Mouse (Mus musculus): ENCODE results near the gene Srbd1. TPM values are rescaled to one million over a fixed set of nuclear protein-coding genes. Genes with fewer than 3 reads are reported as not detected.

Gene Srbd1
- polyA plus RNA-seq, 1 experiment = 2.9 TPM

DNA sequence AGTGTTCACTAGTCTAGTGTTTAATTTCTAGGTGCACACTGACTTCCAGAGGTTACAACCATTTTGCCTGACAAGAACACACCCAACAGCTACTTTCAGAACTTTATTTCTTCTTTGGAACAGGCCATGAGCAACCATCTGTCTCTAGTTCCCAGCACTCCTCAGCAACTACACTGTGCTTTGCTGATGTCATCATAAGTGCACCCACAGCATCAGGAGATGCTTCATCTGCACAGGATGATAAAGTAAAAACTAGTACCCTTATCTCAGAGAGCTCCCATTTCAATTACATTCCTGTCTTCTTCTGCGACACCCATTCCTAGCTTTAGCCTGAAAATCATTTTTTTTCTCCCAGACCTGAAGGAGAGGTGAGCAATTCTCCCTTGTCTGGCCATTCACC lies 51.9 kb downstream of the Srbd1 start:
- no peak for TF ChIP-seq CTCF (IDR thresholded peaks at IDR 0.05; ENCODE audit: insufficient read depth, low read length)
- TF ChIP-seq POLR2A (IDR thresholded peaks at IDR 0.05; ENCODE audit: borderline replicate concordance, extremely low read depth, low read depth, low read length) = no peak
- Histone ChIP-seq H3K4me1 (ENCODE audit: control insufficient read depth, insufficient read depth, low read length) (no peaks in the 10 kb centered on the region), H3K4me3 (replicated peaks; ENCODE audit: extremely low read depth, low read depth, low read length) (no peak overlapping the region)
- WGBS = 98% methylated on average over 1 of the region's 1 CpGs
- DNase-seq = no peak

- Histone ChIP-seq H3K4me1 (ENCODE audit: control insufficient read depth, insufficient read depth, low read length) (no peaks in the 10 kb centered on the region), H3K4me3 (replicated peaks; ENCODE audit: extremely low read depth, low read depth, low read length) (no peak overlapping the region)
- WGBS = 75% methylated on average over 1 of the region's 1 CpGs
- no peak for TF ChIP-seq CTCF (IDR thresholded peaks at IDR 0.05; ENCODE audit: insufficient read depth, low read length)
- TF ChIP-seq POLR2A (IDR thresholded peaks at IDR 0.05; ENCODE audit: borderline replicate concordance, extremely low read depth, low read depth, low read length) = no peak
- DNase-seq = no peak
Measured at GRCm38 (mm10) chr17:86091631-86092030, 53.3 kb downstream of the Srbd1 start.

DNA sequence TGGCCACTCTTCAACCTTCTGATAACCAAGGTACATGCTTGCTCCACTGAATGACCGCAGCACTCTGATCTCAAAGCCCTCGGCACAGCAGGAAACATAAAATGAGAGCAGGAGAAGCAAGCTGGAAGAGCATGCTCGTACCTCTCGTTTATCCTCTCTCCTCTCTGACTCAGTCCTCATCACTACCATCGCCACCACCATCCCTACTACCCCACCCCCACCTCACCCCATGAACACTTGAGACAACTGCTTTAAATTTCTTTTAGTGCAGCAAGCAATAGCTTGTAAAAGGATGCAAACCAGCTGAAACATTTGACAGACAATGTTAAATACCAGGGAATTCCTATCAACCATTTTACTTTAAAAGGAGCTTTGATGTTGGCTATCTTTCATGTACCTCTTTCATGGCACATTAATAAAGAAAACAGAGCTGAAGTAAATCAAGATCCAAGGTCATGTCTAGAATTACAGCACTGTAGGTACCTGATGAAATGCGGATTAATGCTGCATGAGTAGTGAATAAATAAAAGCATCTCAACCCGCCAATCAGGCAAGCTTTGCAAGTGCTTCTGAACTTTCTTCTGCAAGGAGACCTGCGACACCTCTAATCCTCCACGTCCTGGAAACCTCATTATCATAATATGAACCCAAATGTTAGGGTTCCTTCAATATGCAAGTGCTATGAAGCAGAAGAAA lies 54.9 kb downstream of the Srbd1 start:
- Histone ChIP-seq H3K4me3 (replicated peaks; ENCODE audit: extremely low read depth, low read depth, low read length) (no peak overlapping the region), H3K4me1 (ENCODE audit: control insufficient read depth, insufficient read depth, low read length) (peaks cover 2% of the 10 kb centered on the region; the same call in 1 of the 2 replicates)
- TF ChIP-seq CTCF (IDR thresholded peaks at IDR 0.05; ENCODE audit: insufficient read depth, low read length) (no peak), POLR2A (IDR thresholded peaks at IDR 0.05; ENCODE audit: borderline replicate concordance, extremely low read depth, low read depth, low read length) (no peak)
- WGBS = 80% methylated on average over 9 of the region's 9 CpGs
- no peak for DNase-seq

DNA sequence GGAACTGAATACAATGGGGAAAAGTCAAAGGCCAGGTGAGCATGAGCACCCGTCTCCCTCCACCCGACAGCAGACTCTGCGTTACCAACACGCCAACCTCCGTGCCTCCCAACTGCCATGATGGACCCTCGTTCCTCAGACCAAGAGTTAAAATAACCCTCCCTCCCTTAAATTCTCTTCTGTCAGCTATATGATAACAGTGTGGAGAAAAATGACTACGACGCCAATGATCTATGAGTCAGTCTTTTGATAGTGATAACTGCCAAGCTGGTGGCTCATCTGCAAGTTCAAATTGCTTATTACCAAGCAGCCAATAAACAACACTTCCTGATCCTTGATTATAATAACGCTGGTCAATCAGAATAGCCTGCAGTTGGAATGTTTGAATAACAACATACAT lies 57.1 kb downstream of the Srbd1 start:
- WGBS = 86% methylated on average over 9 of the region's 9 CpGs
- DNase-seq = no peak
- Histone ChIP-seq H3K4me1 (ENCODE audit: control insufficient read depth, insufficient read depth, low read length) (peaks cover 2% of the 10 kb centered on the region; the same call in 1 of the 2 replicates), H3K4me3 (replicated peaks; ENCODE audit: extremely low read depth, low read depth, low read length) (no peak overlapping the region)
- TF ChIP-seq POLR2A (IDR thresholded peaks at IDR 0.05; ENCODE audit: borderline replicate concordance, extremely low read depth, low read depth, low read length) = no peak
- no peak for TF ChIP-seq CTCF (IDR thresholded peaks at IDR 0.05; ENCODE audit: insufficient read depth, low read length)

DNA sequence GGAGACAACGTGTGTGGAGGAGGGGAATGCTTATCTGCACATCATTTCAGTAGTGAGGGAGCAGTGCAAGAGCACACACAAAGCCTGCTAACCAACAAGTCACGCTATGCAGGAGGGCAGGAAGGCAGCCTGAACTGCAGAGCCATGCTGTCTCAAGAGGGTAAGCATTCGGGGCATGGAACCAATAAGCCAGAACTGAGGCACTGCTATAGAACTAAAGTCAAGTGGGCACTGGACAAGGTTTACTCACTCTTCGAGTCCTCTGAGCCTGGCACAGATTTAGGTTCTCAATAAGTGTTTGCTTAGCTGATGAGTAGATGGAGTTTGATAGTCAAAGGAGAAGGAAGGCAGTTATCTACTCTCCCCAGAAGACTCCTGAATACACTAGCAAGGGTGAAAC lies 58.8 kb downstream of the Srbd1 start:
- WGBS = 65% methylated on average over 4 of the region's 4 CpGs
- DNase-seq = no peak
- TF ChIP-seq CTCF (IDR thresholded peaks at IDR 0.05; ENCODE audit: insufficient read depth, low read length) (no peak), POLR2A (IDR thresholded peaks at IDR 0.05; ENCODE audit: borderline replicate concordance, extremely low read depth, low read depth, low read length) (no peak)
- no peak overlapping the region for H3K4me3 ChIP-seq (replicated peaks; ENCODE audit: extremely low read depth, low read depth, low read length)
- H3K4me1 ChIP-seq (ENCODE audit: control insufficient read depth, insufficient read depth, low read length) = peaks cover 2% of the 10 kb centered on the region; the same call in 1 of the 2 replicates

GRCm38 (mm10) chr17:86083207-86083606 lies 61.8 kb downstream of the Srbd1 start:
- no peak for DNase-seq
- no peak for TF ChIP-seq CTCF (IDR thresholded peaks at IDR 0.05; ENCODE audit: insufficient read depth, low read length)
- no peak for TF ChIP-seq POLR2A (IDR thresholded peaks at IDR 0.05; ENCODE audit: borderline replicate concordance, extremely low read depth, low read depth, low read length)
- Histone ChIP-seq H3K4me3 (replicated peaks; ENCODE audit: extremely low read depth, low read depth, low read length) (no peak overlapping the region), H3K4me1 (ENCODE audit: control insufficient read depth, insufficient read depth, low read length) (peaks cover 2% of the 10 kb centered on the region; the same call in 1 of the 2 replicates)
- 51% methylated on average over 7 of the region's 7 CpGs for WGBS

- H3K4me3 ChIP-seq (replicated peaks; ENCODE audit: extremely low read depth, low read depth, low read length) = no peak overlapping the region
- H3K4me1 ChIP-seq (ENCODE audit: control insufficient read depth, insufficient read depth, low read length) = no peaks in the 10 kb centered on the region
- no peak for TF ChIP-seq CTCF (IDR thresholded peaks at IDR 0.05; ENCODE audit: insufficient read depth, low read length)
- TF ChIP-seq POLR2A (IDR thresholded peaks at IDR 0.05; ENCODE audit: borderline replicate concordance, extremely low read depth, low read depth, low read length) = no peak
- 74% methylated on average over 11 of the region's 11 CpGs for WGBS
- no peak for DNase-seq
Measured at GRCm38 (mm10) chr17:86078060-86078459, 66.9 kb downstream of the Srbd1 start.

DNA sequence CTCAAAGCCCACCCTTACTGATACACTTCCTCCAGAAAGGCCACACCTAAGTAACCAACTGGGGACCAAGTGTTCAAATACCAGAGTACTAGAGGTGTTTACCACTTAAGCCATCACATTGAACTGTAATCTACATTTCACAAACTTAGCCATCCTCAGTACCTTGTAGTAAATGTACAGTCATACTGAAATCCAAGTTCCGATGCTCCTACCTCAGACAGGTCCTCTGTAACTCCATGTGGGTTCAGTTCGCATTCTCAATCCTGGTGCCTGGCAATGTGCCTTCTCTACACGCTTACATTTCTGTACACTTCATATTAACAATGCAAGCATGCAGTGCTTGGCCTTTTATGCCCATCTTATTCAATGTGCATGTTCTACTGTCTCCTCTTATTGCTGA lies 77.5 kb downstream of the Srbd1 start:
- H3K4me3 ChIP-seq (replicated peaks; ENCODE audit: extremely low read depth, low read depth, low read length) = no peak overlapping the region
- TF ChIP-seq CTCF (IDR thresholded peaks at IDR 0.05; ENCODE audit: insufficient read depth, low read length) = no peak
- no peak for TF ChIP-seq POLR2A (IDR thresholded peaks at IDR 0.05; ENCODE audit: borderline replicate concordance, extremely low read depth, low read depth, low read length)
- WGBS = 91% methylated on average over 3 of the region's 3 CpGs
- DNase-seq = no peak
- no peaks in the 10 kb centered on the region for H3K4me1 ChIP-seq (ENCODE audit: control insufficient read depth, insufficient read depth, low read length)

DNA sequence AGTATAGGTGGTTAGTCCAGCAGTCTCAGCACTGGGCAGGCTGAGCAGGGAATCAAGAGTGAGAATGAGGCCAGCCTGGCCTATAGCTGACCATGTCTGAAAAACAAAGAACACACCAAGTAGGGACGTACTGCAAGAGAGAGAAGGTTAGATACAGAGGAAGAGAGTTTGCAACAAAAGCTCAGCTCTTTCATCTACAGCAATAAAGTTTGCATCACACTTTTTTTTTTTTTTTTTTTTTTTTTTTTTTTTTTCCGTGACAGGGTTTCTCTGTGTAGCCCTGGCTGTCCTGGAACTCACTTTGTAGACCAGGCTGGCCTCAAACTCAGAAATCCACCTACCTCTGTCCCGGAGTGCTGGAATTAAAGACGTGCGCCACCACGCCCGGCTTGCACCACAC lies 79.1 kb downstream of the Srbd1 start:
- no peak overlapping the region for H3K4me3 ChIP-seq (replicated peaks; ENCODE audit: extremely low read depth, low read depth, low read length)
- no peak for DNase-seq
- 86% methylated on average over 7 of the region's 7 CpGs for WGBS
- TF ChIP-seq POLR2A (IDR thresholded peaks at IDR 0.05; ENCODE audit: borderline replicate concordance, extremely low read depth, low read depth, low read length) (no peak), CTCF (IDR thresholded peaks at IDR 0.05; ENCODE audit: insufficient read depth, low read length) (no peak)
- H3K4me1 ChIP-seq (ENCODE audit: control insufficient read depth, insufficient read depth, low read length) = no peaks in the 10 kb centered on the region

DNA sequence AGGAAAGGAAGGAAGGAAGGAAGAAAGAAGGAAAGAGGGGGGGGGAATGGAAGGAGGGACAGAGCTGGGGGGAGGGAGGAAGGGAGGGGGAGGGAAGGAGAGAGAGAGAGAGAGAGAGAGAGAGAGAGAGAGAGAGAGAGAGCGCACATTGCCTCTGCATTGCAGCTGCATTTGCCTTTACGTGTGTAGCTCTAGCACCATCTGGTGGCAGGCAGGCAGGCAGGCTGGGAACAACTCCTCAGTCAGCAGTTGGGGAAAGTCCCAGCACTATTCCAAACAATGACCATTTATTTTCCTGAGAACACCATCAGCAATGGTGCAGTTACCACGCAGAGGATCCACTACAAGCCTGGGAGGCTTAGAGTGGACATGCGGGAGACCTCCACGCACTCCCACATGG lies 81.5 kb downstream of the Srbd1 start:
- TF ChIP-seq CTCF (IDR thresholded peaks at IDR 0.05; ENCODE audit: insufficient read depth, low read length) (peak; percentile 96), POLR2A (IDR thresholded peaks at IDR 0.05; ENCODE audit: borderline replicate concordance, extremely low read depth, low read depth, low read length) (no peak)
- Histone ChIP-seq H3K4me3 (replicated peaks; ENCODE audit: extremely low read depth, low read depth, low read length) (no peak overlapping the region), H3K4me1 (ENCODE audit: control insufficient read depth, insufficient read depth, low read length) (no peaks in the 10 kb centered on the region)
- 21% methylated on average over 5 of the region's 5 CpGs for WGBS
- DNase-seq = peak; percentile 46
